In genomic region chr2:178118801-178119560, GRCm38 (mm10) we compare ENCODE assay signal across 8 mouse cellular contexts. TPM values are rescaled to one million over a fixed set of nuclear protein-coding genes. Genes with fewer than 3 reads are reported as not detected.
DNase-seq lines count a peak whose midpoint lies in the region; ATAC-seq and TF ChIP-seq lines count a peak whose summit lies in the region.

Gene Phactr3 (plus strand): TSS chr2:178118975.

- no peaks in the 10 kb centered on the region for H3K9me3 ChIP-seq in hindbrain, embryonic 12.5 days (replicated peaks)
- H3K9me3 ChIP-seq in liver, embryonic 12.5 days (replicated peaks): no peaks in the 10 kb centered on the region
- no peaks in the 10 kb centered on the region for H3K9me3 ChIP-seq in stomach, postnatal 0 days (ENCODE audit: control insufficient read depth, low read length)

- peaks cover 43% of the 10 kb centered on the region for H3K27me3 ChIP-seq in hindbrain, embryonic 12.5 days
- peaks cover 40% of the 10 kb centered on the region for H3K27me3 ChIP-seq in liver, embryonic 12.5 days (replicated peaks)
- no peaks in the 10 kb centered on the region for H3K27me3 ChIP-seq in stomach, postnatal 0 days (ENCODE audit: control insufficient read depth, insufficient read depth, low read length)

- peak; percentile 63 for ATAC-seq in hindbrain, embryonic 12.5 days (ENCODE audit: low FRiP score)
- peak; percentile 31; the same call in 1 of the 2 replicates for ATAC-seq in liver, embryonic 12.5 days
- peak; percentile 47 for ATAC-seq in stomach, postnatal 0 days (ENCODE audit: low FRiP score, low TSS enrichment)
- ATAC-seq in CD4-positive, CD25-positive, alpha-beta regulatory T cell, adult 4 months: no peak

- no peak for TF ChIP-seq CTCF in stomach, postnatal 0 days (IDR thresholded peaks at IDR 0.05; ENCODE audit: low read depth)

- peak within 1 kb of the TSS; percentile 45 for H3K4me3 ChIP-seq in hindbrain, embryonic 12.5 days
- H3K4me3 ChIP-seq in liver, embryonic 12.5 days: peak within 1 kb of the TSS; percentile 36
- H3K4me3 ChIP-seq in stomach, postnatal 0 days (ENCODE audit: low read depth, low read length): peak within 1 kb of the TSS; percentile 39

- H3K4me1 ChIP-seq in hindbrain, embryonic 12.5 days: peaks cover 20% of the 10 kb centered on the region
- H3K4me1 ChIP-seq in liver, embryonic 12.5 days: peaks cover 3% of the 10 kb centered on the region; the same call in 1 of the 2 replicates
- no peaks in the 10 kb centered on the region for H3K4me1 ChIP-seq in stomach, postnatal 0 days (replicated peaks; ENCODE audit: control insufficient read depth, insufficient read depth)

- H3K27ac ChIP-seq in hindbrain, embryonic 12.5 days: no peak within 1 kb of the TSS
- H3K27ac ChIP-seq in liver, embryonic 12.5 days: no peak within 1 kb of the TSS
- H3K27ac ChIP-seq in stomach, postnatal 0 days (replicated peaks): no peak within 1 kb of the TSS

- H3K9ac ChIP-seq in hindbrain, embryonic 12.5 days: peak within 1 kb of the TSS; percentile 64
- no peak within 1 kb of the TSS for H3K9ac ChIP-seq in liver, embryonic 12.5 days
- H3K9ac ChIP-seq in stomach, postnatal 0 days (ENCODE audit: low read length): peak within 1 kb of the TSS; percentile 41; the same call in 1 of the 2 replicates

- TF ChIP-seq EP300 in stomach, postnatal 0 days (optimal IDR thresholded peaks at IDR 0.05): no peak

- 2% methylated on average over 45 of the region's 45 CpGs for WGBS in hindbrain, embryonic 12.5 days
- WGBS in liver, embryonic 12.5 days (ENCODE audit: insufficient replicate concordance): 4% methylated on average over 45 of the region's 45 CpGs
- 1% methylated on average over 44 of the region's 45 CpGs for WGBS in stomach, postnatal 0 days

- H3K36me3 ChIP-seq in hindbrain, embryonic 12.5 days: no peaks in the 10 kb centered on the region
- no peaks in the 10 kb centered on the region for H3K36me3 ChIP-seq in liver, embryonic 12.5 days
- H3K36me3 ChIP-seq in stomach, postnatal 0 days (ENCODE audit: control insufficient read depth, insufficient read depth, low read length): no peaks in the 10 kb centered on the region

- DNase-seq in gastrocnemius, postnatal 10 days: peak; percentile 14
- no peak for DNase-seq in gastrocnemius, postnatal 4 days (ENCODE audit: low spot score in 2 of 2)
- peak; percentile 12 for DNase-seq in thymus, postnatal 4 days
- no peak for DNase-seq in thymus, postnatal 25 days
- peak; percentile 16 for DNase-seq in stomach, postnatal 0 days (ENCODE audit: low spot score)

- H3K4me2 ChIP-seq in hindbrain, embryonic 12.5 days (replicated peaks): peak within 1 kb of the TSS; percentile 97
- peak within 1 kb of the TSS; percentile 62 for H3K4me2 ChIP-seq in liver, embryonic 12.5 days
- H3K4me2 ChIP-seq in stomach, postnatal 0 days (replicated peaks; ENCODE audit: low read depth): peak within 1 kb of the TSS; percentile 60

RNA-seq across cellular contexts. Expression of gene Phactr3, which starts in this region (rescaled TPM):
- under 1 TPM; 0.23 to 0.38 TPM for total RNA-seq in gastrocnemius, postnatal 10 days (2021)
- total RNA-seq in gastrocnemius, postnatal 4 days (2021): under 1 TPM; 0.17 to 0.29 TPM
- polyA plus RNA-seq in hindbrain, embryonic 12.5 days (2016; fragmentation: Nextera tagmentation; extraction: Ambion mirVana): 17.4 and 20.9 TPM in 2 replicates
- 0.18 TPM in 1 of 2 replicates, not detected in the other for polyA plus RNA-seq in liver, embryonic 12.5 days (2016; fragmentation: Nextera tagmentation; extraction: Ambion mirVana)
- 1.7 and 2.8 TPM in 2 replicates for polyA plus RNA-seq in stomach, postnatal 0 days (2015; fragmentation: Nextera tagmentation; extraction: Ambion mirVana)
- under 1 TPM in 1 of 2 experiments, not detected in 1; 0.28 TPM for polyA plus RNA-seq in CD4-positive, CD25-positive, alpha-beta regulatory T cell, adult 4 months (2017; shearing (Covaris generic))

Comparison
In these comparisons a context has a peak if more than half of its experiments do, and no peak if none do; other contexts are left out.
1. DNase-seq: peak in thymus, postnatal 4 days (single experiment) and stomach, postnatal 0 days (single experiment); none in gastrocnemius, postnatal 4 days (0 of 2) and thymus, postnatal 25 days (single experiment).
2. Peak in DNase-seq in gastrocnemius, postnatal 10 days; RNA of the gene not detected or under 1 TPM.
3. Peak in ATAC-seq, H3K4me3 ChIP-seq and H3K4me2 ChIP-seq in liver, embryonic 12.5 days; RNA of the gene not detected or under 1 TPM.
4. Peak in every context shown above with its lines, with median percentiles within 50 percentile points of each other: H3K4me2 ChIP-seq and H3K4me3 ChIP-seq.